Mouse (Mus musculus) lung, embryonic 14.5 days (tissue): ENCODE data around the gene Qrich2. TPM values are rescaled to one million over a fixed set of nuclear protein-coding genes. Genes with fewer than 3 reads are reported as not detected.

Source experiments
- ATAC-seq: fragments of 200-750 bp; cut with Nextera tagmentation; 2 replicates; pipeline ENCODE4 v1.8.0; 2017; ENCODE audit warnings: mild to moderate bottlenecking, moderate TSS enrichment, moderate library complexity; ENCODE audit not compliant: insufficient read depth
- DNase-seq: peaks from one replicate; pipeline ENCODE4 v3.0.0-alpha.2; 2015
- H3K27ac ChIP-seq: fragments of 300-500 bp; sonication (generic); 2 replicates; pipeline ENCODE4 v1.5.1; 2014; ENCODE audit warnings: low read depth, mild to moderate bottlenecking, moderate library complexity
- H3K27me3 ChIP-seq: fragments of 300-500 bp; sonication (generic); 2 replicates; pipeline ENCODE4 v1.6.1; 2014; ENCODE audit warnings: low read length, control low read depth; ENCODE audit not compliant: insufficient read depth
- H3K36me3 ChIP-seq: fragments of 300-500 bp; sonication (generic); 2 replicates; pipeline ENCODE4 v1.6.1; 2014; ENCODE audit warnings: control low read depth; ENCODE audit not compliant: insufficient read depth
- H3K4me1 ChIP-seq: fragments of 300-500 bp; sonication (generic); 2 replicates; pipeline ENCODE4 v1.6.1; 2014; ENCODE audit warnings: antibody characterized with exemption, control low read depth; ENCODE audit not compliant: insufficient read depth
- H3K4me2 ChIP-seq: fragments of 300-500 bp; sonication (generic); 2 replicates; pipeline ENCODE4 v1.6.1; 2014; ENCODE audit warnings: mild to moderate bottlenecking
- H3K4me3 ChIP-seq: fragments of 300-500 bp; sonication (generic); 2 replicates; pipeline ENCODE4 v1.5.1; 2014; ENCODE audit warnings: low read depth, low read length
- H3K9ac ChIP-seq: fragments of 300-500 bp; sonication (generic); 2 replicates; pipeline ENCODE4 v1.6.1; 2014
- H3K9me3 ChIP-seq: fragments of 300-500 bp; sonication (generic); 2 replicates; pipeline ENCODE4 v1.6.1; 2016; ENCODE audit warnings: low read depth, low read length, control low read depth
- CTCF ChIP-seq: IDR thresholded peaks from 2 replicates; pipeline ENCODE4 v1.5.1; 2016; ENCODE audit warnings: antibody characterized with exemption, low read depth
- WGBS: fragments of 180-500 bp; shearing (Covaris S2); extraction: QIAGEN DNeasy Blood & Tissue Kit; methylation state at CpG from one replicate; pipeline ENCODE4 v1.1.7; 2014; 5-methylcytosine and 5-hydroxymethylcytosine counted together
- polyA plus RNA-seq: library from polyadenylated mRNA; unstranded; fragments of >200 nt; fragmentation: Nextera tagmentation; extraction: Ambion mirVana; gene quantifications from 2 replicates; pipeline ENCODE4 v1.2.1, GENCODE M21; 2014

The Qrich2 gene
- polyA plus RNA-seq, 1 experiment from 2014 or later, result 0.45 TPM

- peak overlapping the region; percentile 91 for H3K4me2 ChIP-seq
- peaks cover 7% of the 10 kb centered on the region; the same call in 1 of the 2 replicates for H3K4me1 ChIP-seq
- DNase-seq, result peak; percentile 82
- no peaks in the 10 kb centered on the region for H3K27me3 ChIP-seq
- peak overlapping the region; percentile 79 for H3K9ac ChIP-seq
- no peak for TF ChIP-seq CTCF
- WGBS, result under 1% methylated on average over 54 of the region's 67 CpGs
- H3K36me3 ChIP-seq, result peaks cover 33% of the 10 kb centered on the region
- H3K27ac ChIP-seq, result peak overlapping the region; percentile 94
- H3K4me3 ChIP-seq, result peak overlapping the region; percentile 76
- H3K9me3 ChIP-seq, result no peaks in the 10 kb centered on the region
- peak; percentile 16; the same call in 1 of the 2 replicates for ATAC-seq
Observed at GRCm38 (mm10) chr11:116434287-116434966, 31.6 kb downstream of the Qrich2 start.

GRCm38 (mm10) chr11:116433356-116434286 is 32.4 kb downstream of the Qrich2 start, which contains the start of gene Ubald2:
TSS of gene Ubald2 (plus strand) at chr11:116434094.
- 2% methylated on average over 66 of the region's 66 CpGs for WGBS
- Histone ChIP-seq H3K9me3 (no peaks in the 10 kb centered on the region), H3K27me3 (no peaks in the 10 kb centered on the region), H3K27ac (peak within 1 kb of the TSS; percentile 94), H3K4me1 (peaks cover 7% of the 10 kb centered on the region; the same call in 1 of the 2 replicates), H3K9ac (peak within 1 kb of the TSS; percentile 79), H3K4me2 (peak within 1 kb of the TSS; percentile 91), H3K36me3 (peaks cover 26% of the 10 kb centered on the region), H3K4me3 (peak within 1 kb of the TSS; percentile 76)
- TF ChIP-seq CTCF, result no peak
- ATAC-seq (peak; percentile 98), DNase-seq (peak; percentile 100)

GRCm38 (mm10) chr11:116432593-116433355 is 33.3 kb downstream of the Qrich2 start:
- Histone ChIP-seq H3K4me3 (no peak overlapping the region), H3K4me2 (peak overlapping the region; percentile 48), H3K36me3 (peaks cover 25% of the 10 kb centered on the region), H3K9me3 (no peaks in the 10 kb centered on the region), H3K27ac (peak overlapping the region; percentile 76; the same call in 1 of the 2 replicates), H3K9ac (no peak overlapping the region), H3K27me3 (no peaks in the 10 kb centered on the region), H3K4me1 (peaks cover 7% of the 10 kb centered on the region; the same call in 1 of the 2 replicates)
- no peak for TF ChIP-seq CTCF
- DNase-seq (no peak), ATAC-seq (no peak)
- 52% methylated on average over 8 of the region's 8 CpGs for WGBS

GRCm38 (mm10) chr11:116432127-116432526 is 33.9 kb downstream of the Qrich2 start:
- H3K4me1 ChIP-seq, result peaks cover 7% of the 10 kb centered on the region; the same call in 1 of the 2 replicates
- no peak for DNase-seq
- no peak for ATAC-seq
- 40% methylated on average over 6 of the region's 6 CpGs for WGBS
- H3K9me3 ChIP-seq, result no peaks in the 10 kb centered on the region
- no peak for TF ChIP-seq CTCF
- no peak overlapping the region for H3K4me2 ChIP-seq
- no peak overlapping the region for H3K4me3 ChIP-seq
- no peaks in the 10 kb centered on the region for H3K27me3 ChIP-seq
- no peak overlapping the region for H3K9ac ChIP-seq
- H3K27ac ChIP-seq, result peak overlapping the region; percentile 1
- peaks cover 19% of the 10 kb centered on the region for H3K36me3 ChIP-seq

- H3K4me3 ChIP-seq, result no peak overlapping the region
- H3K4me2 ChIP-seq, result peak overlapping the region; percentile 35
- 37% methylated on average over 11 of the region's 11 CpGs for WGBS
- DNase-seq (peak; percentile 35), ATAC-seq (no peak)
- H3K4me1 ChIP-seq, result peaks cover 7% of the 10 kb centered on the region; the same call in 1 of the 2 replicates
- no peak for TF ChIP-seq CTCF
- H3K27me3 ChIP-seq, result no peaks in the 10 kb centered on the region
- H3K9me3 ChIP-seq, result no peaks in the 10 kb centered on the region
- H3K9ac ChIP-seq, result no peak overlapping the region
- peak overlapping the region; percentile 1 for H3K27ac ChIP-seq
- H3K36me3 ChIP-seq, result peaks cover 13% of the 10 kb centered on the region
Observed at GRCm38 (mm10) chr11:116431428-116432077, 34.5 kb downstream of the Qrich2 start.
